Mouse (Mus musculus): ENCODE data around the gene Ccdc63. TPM values are rescaled to one million over a fixed set of nuclear protein-coding genes. Genes with fewer than 3 reads are reported as not detected.
A peak's percentile ranks its signal among the peaks of the same experiment; 100 is the strongest.

The Ccdc63 gene
- polyA plus RNA-seq, 1 experiment from 2014 or later, result 0.19 TPM

DNA sequence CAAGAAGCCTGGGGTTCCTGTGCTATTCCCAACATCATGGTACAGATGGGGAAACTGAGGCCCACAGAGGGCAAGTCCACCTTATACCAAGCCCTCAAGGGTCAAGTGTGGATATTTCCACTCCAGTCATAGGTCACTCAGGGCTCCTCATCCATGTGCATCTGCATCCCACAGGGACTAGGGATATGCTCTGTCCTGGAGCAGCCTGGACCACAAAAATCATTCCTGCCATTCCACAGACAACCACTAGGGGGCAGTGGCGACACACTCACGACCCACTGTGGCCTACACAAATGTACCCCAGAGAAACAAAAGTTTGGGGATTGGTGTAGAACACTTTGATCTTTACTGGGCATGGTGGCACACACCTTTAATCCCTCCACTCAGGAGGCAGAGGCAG lies 26.4 kb downstream of the Ccdc63 start:
- 0% methylated on average over 2 of the region's 2 CpGs for WGBS
- ATAC-seq, result no peak
- Histone ChIP-seq H3K36me3 (ENCODE audit: control insufficient read depth, insufficient read depth, low read length) (no peaks in the 10 kb centered on the region), H3K9ac (ENCODE audit: low read depth, low read length) (no peak overlapping the region), H3K27me3 (replicated peaks; ENCODE audit: control insufficient read depth, insufficient read depth, low read length) (no peaks in the 10 kb centered on the region), H3K4me3 (ENCODE audit: low read length) (no peak overlapping the region), H3K27ac (ENCODE audit: low read depth, low read length) (no peak overlapping the region), H3K9me3 (ENCODE audit: control insufficient read depth, low read length) (no peaks in the 10 kb centered on the region; the same call in 1 of the 2 replicates), H3K4me1 (ENCODE audit: control insufficient read depth, insufficient read depth, low read depth, low read length) (no peaks in the 10 kb centered on the region), H3K4me2 (ENCODE audit: low read length) (no peak overlapping the region)

DNA sequence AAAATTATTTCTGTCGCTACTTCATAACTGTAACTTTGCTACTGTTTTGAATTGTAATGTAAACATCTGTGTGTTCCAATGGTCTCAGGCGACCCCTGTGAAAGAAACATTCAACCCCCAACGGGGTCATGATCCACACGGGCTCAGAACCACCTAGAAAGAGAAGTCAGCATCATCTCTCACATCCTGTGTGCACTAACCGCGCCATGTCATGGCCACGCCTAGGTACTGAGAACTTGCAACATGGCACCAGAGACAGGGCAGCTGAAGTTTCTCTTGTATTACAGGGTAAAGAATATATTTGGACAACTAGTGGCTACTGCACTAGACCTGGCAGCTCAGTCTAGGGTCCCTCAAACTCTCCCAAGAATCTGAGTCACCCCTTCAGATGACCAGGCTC lies 27.2 kb downstream of the Ccdc63 start:
- Histone ChIP-seq H3K4me2 (ENCODE audit: low read length) (no peak overlapping the region), H3K27me3 (replicated peaks; ENCODE audit: control insufficient read depth, insufficient read depth, low read length) (no peaks in the 10 kb centered on the region), H3K27ac (ENCODE audit: low read depth, low read length) (no peak overlapping the region), H3K4me3 (ENCODE audit: low read length) (no peak overlapping the region), H3K9ac (ENCODE audit: low read depth, low read length) (no peak overlapping the region), H3K4me1 (ENCODE audit: control insufficient read depth, insufficient read depth, low read depth, low read length) (no peaks in the 10 kb centered on the region), H3K9me3 (ENCODE audit: control insufficient read depth, low read length) (no peaks in the 10 kb centered on the region; the same call in 1 of the 2 replicates), H3K36me3 (ENCODE audit: control insufficient read depth, insufficient read depth, low read length) (no peaks in the 10 kb centered on the region)
- no peak for ATAC-seq
- 85% methylated on average over 7 of the region's 7 CpGs for WGBS

DNA sequence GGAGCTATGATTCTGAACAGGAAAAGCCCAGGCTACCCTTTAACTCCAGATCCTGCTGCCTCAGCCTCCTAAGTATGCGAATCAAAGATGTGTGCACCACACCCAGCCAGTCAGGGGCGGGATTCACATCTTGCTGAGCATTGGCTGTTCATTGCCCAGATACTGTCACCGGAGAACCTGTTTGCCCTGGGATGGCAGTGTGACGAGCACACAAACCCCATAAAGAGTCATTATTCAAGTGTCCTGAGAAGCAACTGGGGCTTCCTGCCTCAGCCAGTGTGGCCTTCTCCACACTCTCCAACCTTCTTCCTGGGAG lies 28.7 kb downstream of the Ccdc63 start:
- no peak overlapping the region for H3K27ac ChIP-seq (ENCODE audit: low read depth, low read length)
- H3K4me3 ChIP-seq (ENCODE audit: low read length), result no peak overlapping the region
- no peak overlapping the region for H3K4me2 ChIP-seq (ENCODE audit: low read length)
- no peak overlapping the region for H3K9ac ChIP-seq (ENCODE audit: low read depth, low read length)
- H3K36me3 ChIP-seq (ENCODE audit: control insufficient read depth, insufficient read depth, low read length), result no peaks in the 10 kb centered on the region
- ATAC-seq, result no peak
- no peaks in the 10 kb centered on the region for H3K27me3 ChIP-seq (replicated peaks; ENCODE audit: control insufficient read depth, insufficient read depth, low read length)
- H3K4me1 ChIP-seq (ENCODE audit: control insufficient read depth, insufficient read depth, low read depth, low read length), result no peaks in the 10 kb centered on the region
- 55% methylated on average over 4 of the region's 4 CpGs for WGBS
- no peaks in the 10 kb centered on the region; the same call in 1 of the 2 replicates for H3K9me3 ChIP-seq (ENCODE audit: control insufficient read depth, low read length)

DNA sequence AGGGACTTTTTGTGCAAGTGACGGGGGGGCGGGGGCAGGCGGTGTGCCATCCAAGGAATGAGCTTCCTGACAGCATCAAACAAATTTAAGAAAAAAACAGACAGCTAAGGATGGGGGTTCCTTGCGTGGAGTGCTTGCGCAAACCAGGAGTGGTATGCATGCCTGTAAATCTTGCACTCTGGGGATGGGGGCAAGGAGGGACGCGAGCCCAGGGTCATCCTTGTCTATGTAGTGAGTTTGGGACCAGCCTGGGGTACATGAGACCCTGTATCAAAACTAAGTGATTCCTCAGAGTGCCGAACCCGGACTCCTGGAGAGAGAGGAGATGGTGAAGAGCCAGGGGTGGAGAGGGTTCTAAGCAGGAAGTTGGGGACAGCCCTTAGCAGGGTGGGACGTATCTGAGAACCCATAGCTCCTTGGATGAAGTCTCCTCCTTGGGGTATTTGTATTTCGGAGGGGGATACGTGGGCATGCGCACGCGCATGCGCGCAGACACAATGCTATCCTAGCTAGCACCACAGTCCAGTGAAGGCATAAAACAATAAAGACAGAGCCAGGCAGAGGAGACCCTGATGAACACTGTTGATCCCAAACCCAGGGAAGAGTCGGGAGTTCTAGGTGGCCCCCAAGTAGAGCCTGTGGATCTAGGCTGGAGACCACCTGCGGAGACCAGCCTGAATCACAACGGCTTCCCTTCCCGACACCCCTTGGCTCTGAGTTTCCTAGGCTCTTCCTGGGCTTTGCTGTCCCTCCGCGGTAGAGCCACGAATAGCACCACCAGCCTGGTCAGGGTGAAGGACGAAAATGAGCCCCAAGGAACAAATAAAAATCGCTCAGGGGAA lies 29.3 kb downstream of the Ccdc63 start:
- no peak overlapping the region for H3K27ac ChIP-seq (ENCODE audit: low read depth, low read length)
- no peaks in the 10 kb centered on the region for H3K27me3 ChIP-seq (replicated peaks; ENCODE audit: control insufficient read depth, insufficient read depth, low read length)
- no peak for ATAC-seq
- H3K9ac ChIP-seq (ENCODE audit: low read depth, low read length), result no peak overlapping the region
- H3K4me3 ChIP-seq (ENCODE audit: low read length), result no peak overlapping the region
- 0 out of 2 replicates have a peak overlapping the region, but pooled peaks have one; percentile 3 for H3K4me2 ChIP-seq (ENCODE audit: low read length)
- no peaks in the 10 kb centered on the region; the same call in 1 of the 2 replicates for H3K9me3 ChIP-seq (ENCODE audit: control insufficient read depth, low read length)
- no peaks in the 10 kb centered on the region for H3K36me3 ChIP-seq (ENCODE audit: control insufficient read depth, insufficient read depth, low read length)
- 70% methylated on average over 26 of the region's 26 CpGs for WGBS
- H3K4me1 ChIP-seq (ENCODE audit: control insufficient read depth, insufficient read depth, low read depth, low read length), result no peaks in the 10 kb centered on the region

DNA sequence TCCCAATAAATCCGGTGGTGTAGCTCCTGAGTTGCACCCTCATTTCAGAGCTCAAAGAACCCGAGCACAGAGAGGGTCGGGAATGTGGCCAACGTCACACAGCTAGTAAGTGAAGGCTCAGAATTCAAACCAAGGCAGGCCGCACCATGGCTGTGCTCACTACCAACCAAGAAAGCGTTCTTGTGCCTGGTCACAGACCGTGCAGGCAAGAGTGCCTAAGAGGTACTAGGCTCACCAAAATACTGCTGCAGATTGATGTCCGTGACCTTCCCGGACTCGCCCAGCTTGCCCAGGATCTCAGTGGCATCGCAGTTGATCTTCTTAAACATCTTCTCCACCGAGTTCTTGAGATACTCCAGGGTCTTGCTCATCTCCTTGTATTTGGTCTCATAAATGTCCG lies 30.0 kb downstream of the Ccdc63 start:
- H3K4me3 ChIP-seq (ENCODE audit: low read length), result no peak overlapping the region
- H3K36me3 ChIP-seq (ENCODE audit: control insufficient read depth, insufficient read depth, low read length), result no peaks in the 10 kb centered on the region
- H3K27me3 ChIP-seq (replicated peaks; ENCODE audit: control insufficient read depth, insufficient read depth, low read length), result no peaks in the 10 kb centered on the region
- H3K9ac ChIP-seq (ENCODE audit: low read depth, low read length), result no peak overlapping the region
- WGBS, result 94% methylated on average over 13 of the region's 13 CpGs
- no peak overlapping the region for H3K4me2 ChIP-seq (ENCODE audit: low read length)
- ATAC-seq, result no peak
- no peaks in the 10 kb centered on the region for H3K9me3 ChIP-seq (ENCODE audit: control insufficient read depth, low read length)
- no peaks in the 10 kb centered on the region for H3K4me1 ChIP-seq (ENCODE audit: control insufficient read depth, insufficient read depth, low read depth, low read length)
- no peak overlapping the region for H3K27ac ChIP-seq (ENCODE audit: low read depth, low read length)

DNA sequence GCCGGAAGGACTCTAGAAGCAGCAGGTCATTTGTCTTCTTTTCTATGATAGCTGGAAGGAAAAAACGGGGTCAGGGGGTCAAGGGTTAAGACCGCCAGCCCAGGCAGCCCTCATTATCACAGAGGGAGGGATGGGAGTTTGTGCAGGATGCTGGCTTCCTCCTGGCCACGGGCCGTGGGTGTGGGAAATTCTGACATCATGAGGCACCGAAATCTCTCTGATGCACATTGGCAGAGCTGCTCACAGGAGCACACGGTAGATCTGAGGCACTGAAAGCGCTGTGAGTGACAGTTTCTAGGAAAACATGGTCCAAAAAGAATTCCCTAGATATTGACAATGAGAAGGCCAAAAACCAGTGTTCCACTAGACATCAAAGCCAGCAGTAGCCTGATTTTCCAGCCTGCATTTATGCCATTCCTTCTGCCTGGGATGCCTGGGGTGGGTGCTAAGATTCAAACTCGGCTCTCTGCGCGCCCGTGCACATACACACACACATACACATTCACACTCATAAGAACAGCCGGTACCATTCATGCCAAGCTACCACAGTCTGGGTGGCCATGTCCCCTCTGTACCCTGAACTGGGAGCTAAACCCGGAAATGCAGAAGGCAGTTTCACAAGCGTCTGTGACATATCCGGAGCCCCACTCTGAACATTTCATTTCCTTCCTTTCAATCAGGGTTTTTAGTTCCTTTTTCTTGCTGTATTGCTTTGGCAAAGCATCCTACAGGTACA lies 31.1 kb downstream of the Ccdc63 start:
- H3K4me3 ChIP-seq (ENCODE audit: low read length), result no peak overlapping the region
- H3K9me3 ChIP-seq (ENCODE audit: control insufficient read depth, low read length), result no peaks in the 10 kb centered on the region
- no peaks in the 10 kb centered on the region for H3K27me3 ChIP-seq (replicated peaks; ENCODE audit: control insufficient read depth, insufficient read depth, low read length)
- H3K4me1 ChIP-seq (ENCODE audit: control insufficient read depth, insufficient read depth, low read depth, low read length), result no peaks in the 10 kb centered on the region
- no peak overlapping the region for H3K9ac ChIP-seq (ENCODE audit: low read depth, low read length)
- H3K36me3 ChIP-seq (ENCODE audit: control insufficient read depth, insufficient read depth, low read length), result no peaks in the 10 kb centered on the region
- H3K27ac ChIP-seq (ENCODE audit: low read depth, low read length), result no peak overlapping the region
- ATAC-seq, result no peak
- H3K4me2 ChIP-seq (ENCODE audit: low read length), result no peak overlapping the region
- WGBS, result 56% methylated on average over 16 of the region's 16 CpGs

DNA sequence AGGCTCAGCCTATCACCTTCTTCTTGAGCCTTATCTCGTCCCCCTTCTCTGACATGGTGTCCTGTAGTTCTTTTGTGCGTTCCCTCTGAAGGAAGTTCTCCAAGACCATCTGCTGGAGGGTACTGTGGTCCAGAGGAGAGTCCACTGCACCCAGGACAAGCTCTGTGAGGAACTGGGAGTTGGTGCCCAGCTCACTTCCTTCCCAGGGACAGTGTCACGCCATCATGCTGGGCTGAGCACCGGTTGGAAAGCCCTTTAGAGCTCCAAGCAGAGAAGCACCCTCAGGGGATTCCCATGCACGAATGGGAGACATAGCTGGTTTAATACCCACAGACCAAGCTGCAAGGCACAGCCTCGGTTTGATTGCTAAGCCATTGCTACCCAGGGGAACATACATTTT lies 32.5 kb downstream of the Ccdc63 start:
- 76% methylated on average over 6 of the region's 6 CpGs for WGBS
- Histone ChIP-seq H3K4me2 (ENCODE audit: low read length) (no peak overlapping the region), H3K36me3 (ENCODE audit: control insufficient read depth, insufficient read depth, low read length) (no peaks in the 10 kb centered on the region), H3K4me3 (ENCODE audit: low read length) (no peak overlapping the region), H3K9ac (ENCODE audit: low read depth, low read length) (no peak overlapping the region), H3K27me3 (replicated peaks; ENCODE audit: control insufficient read depth, insufficient read depth, low read length) (no peaks in the 10 kb centered on the region), H3K27ac (ENCODE audit: low read depth, low read length) (no peak overlapping the region), H3K4me1 (ENCODE audit: control insufficient read depth, insufficient read depth, low read depth, low read length) (peaks cover 2% of the 10 kb centered on the region), H3K9me3 (ENCODE audit: control insufficient read depth, low read length) (no peaks in the 10 kb centered on the region)
- ATAC-seq, result no peak

DNA sequence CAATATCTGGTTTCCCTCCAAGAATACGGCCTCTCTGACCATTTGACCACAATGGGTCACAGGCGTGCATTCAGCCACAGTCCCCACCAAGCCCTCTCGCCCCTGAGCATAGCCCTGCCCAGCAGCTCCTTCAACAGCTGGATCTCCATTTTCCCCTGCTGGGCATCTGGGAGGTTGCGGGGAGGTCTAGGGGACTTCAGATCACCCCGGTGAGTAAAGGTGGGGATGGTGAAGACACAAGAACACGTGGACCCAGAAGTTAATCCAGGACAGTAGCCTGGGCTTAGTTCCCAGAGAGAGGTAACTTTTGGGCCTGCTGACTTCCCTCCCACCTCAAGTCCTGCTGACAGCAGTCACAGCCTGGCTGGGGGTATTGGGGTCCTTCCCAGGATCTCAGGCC lies 34.4 kb downstream of the Ccdc63 start:
- Histone ChIP-seq H3K4me2 (ENCODE audit: low read length) (no peak overlapping the region), H3K9ac (ENCODE audit: low read depth, low read length) (no peak overlapping the region), H3K27ac (ENCODE audit: low read depth, low read length) (no peak overlapping the region), H3K4me1 (ENCODE audit: control insufficient read depth, insufficient read depth, low read depth, low read length) (peaks cover 4% of the 10 kb centered on the region), H3K9me3 (ENCODE audit: control insufficient read depth, low read length) (no peaks in the 10 kb centered on the region), H3K27me3 (replicated peaks; ENCODE audit: control insufficient read depth, insufficient read depth, low read length) (no peaks in the 10 kb centered on the region; the same call in 1 of the 2 replicates), H3K36me3 (ENCODE audit: control insufficient read depth, insufficient read depth, low read length) (no peaks in the 10 kb centered on the region), H3K4me3 (ENCODE audit: low read length) (no peak overlapping the region)
- 80% methylated on average over 6 of the region's 6 CpGs for WGBS
- no peak for ATAC-seq

DNA sequence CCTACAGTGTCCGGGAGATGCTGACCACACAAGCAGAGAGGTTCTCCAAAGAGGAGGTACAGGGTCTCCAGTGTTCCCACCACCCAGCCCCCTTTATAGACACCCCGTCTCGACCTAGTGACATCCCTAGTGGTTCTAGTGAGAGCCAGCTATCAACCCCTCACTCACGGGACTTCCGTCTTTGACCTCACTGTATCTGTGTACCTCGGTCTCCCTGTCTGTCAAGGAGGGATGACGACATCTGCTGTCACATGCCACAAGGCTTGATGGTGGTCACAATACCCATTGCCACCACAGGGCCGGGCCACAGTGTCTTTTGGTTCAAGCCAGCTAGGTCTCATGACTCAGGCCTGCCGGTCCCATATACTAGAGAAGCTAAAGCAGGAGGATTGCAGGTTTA lies 35.6 kb downstream of the Ccdc63 start:
- 90% methylated on average over 9 of the region's 9 CpGs for WGBS
- no peak overlapping the region for H3K27ac ChIP-seq (ENCODE audit: low read depth, low read length)
- no peak overlapping the region for H3K4me3 ChIP-seq (ENCODE audit: low read length)
- H3K9me3 ChIP-seq (ENCODE audit: control insufficient read depth, low read length), result no peaks in the 10 kb centered on the region
- no peaks in the 10 kb centered on the region; the same call in 1 of the 2 replicates for H3K27me3 ChIP-seq (replicated peaks; ENCODE audit: control insufficient read depth, insufficient read depth, low read length)
- no peak overlapping the region for H3K9ac ChIP-seq (ENCODE audit: low read depth, low read length)
- H3K4me2 ChIP-seq (ENCODE audit: low read length), result no peak overlapping the region
- H3K36me3 ChIP-seq (ENCODE audit: control insufficient read depth, insufficient read depth, low read length), result no peaks in the 10 kb centered on the region
- no peak for ATAC-seq
- H3K4me1 ChIP-seq (ENCODE audit: control insufficient read depth, insufficient read depth, low read depth, low read length), result peaks cover 4% of the 10 kb centered on the region

Measured in hindbrain, embryonic 16.5 days (tissue).